Mouse (Mus musculus): ENCODE measurements at regions not wholly inside any gene's neighbourhood (a gene's known extent, or its start where the extent isn't known, plus 50 kb on each side); places are given as distances from the start of the nearest gene placed in this dataset.

- Histone ChIP-seq H3K9me3 (replicated peaks; ENCODE audit: low read length) (peaks cover 4% of the 10 kb centered on the region), H3K9ac (ENCODE audit: insufficient read depth, low read depth) (no peak overlapping the region), H3K4me1 (ENCODE audit: control insufficient read depth in 1 of 2, insufficient read depth in 2 of 2) (no peaks in the 10 kb centered on the region), H3K4me2 (ENCODE audit: insufficient read depth, low read depth, poor library complexity, severe bottlenecking) (no peak overlapping the region), H3K36me3 (replicated peaks in 1 of 2; ENCODE audit: control insufficient read depth in 1 of 2, insufficient read depth in 1 of 2, low read length in 1 of 2) (no peaks in the 10 kb centered on the region), H3K4me3 (replicated peaks in 1 of 3; ENCODE audit: low read depth in 2 of 3, low read length in 2 of 3, poor library complexity in 1 of 3) (no peak overlapping the region), H3K27me3 (replicated peaks) (no peaks in the 10 kb centered on the region), H3K79me2 (replicated peaks; ENCODE audit: control insufficient read depth, extremely low read depth, insufficient read depth, poor library complexity, severe bottlenecking) (no peaks in the 10 kb centered on the region), H3K27ac (ENCODE audit: insufficient read depth, low read depth) (no peak overlapping the region)
- dilution Hi-C loops (cut with MboI; ENCODE audit: extremely low pct_ligation_motif_present, extremely low pct_unique_long_range_greater_than_20kb, low sequenced_read_pairs), result no loop called here
- in situ Hi-C loops (cut with MboI; ENCODE audit: low pct_ligation_motif_present, low pct_unique_long_range_greater_than_20kb, low sequenced_read_pairs), result no loop called here
- no peak for DNase-seq (ENCODE audit: extremely low read depth)
- TF ChIP-seq MEF2A (IDR thresholded peaks at IDR 0.05; ENCODE audit: borderline replicate concordance, low read depth, low read length) (no peak), TCF12 (IDR thresholded peaks at IDR 0.05; ENCODE audit: low read depth, low read length) (no peak), MXI1 (IDR thresholded peaks at IDR 0.05; ENCODE audit: low read depth, low read length) (no peak)
These were observed 214.0 kb upstream of the Zfp703 start for GRCm38 (mm10) chr8:26762942-26763778.

DNA sequence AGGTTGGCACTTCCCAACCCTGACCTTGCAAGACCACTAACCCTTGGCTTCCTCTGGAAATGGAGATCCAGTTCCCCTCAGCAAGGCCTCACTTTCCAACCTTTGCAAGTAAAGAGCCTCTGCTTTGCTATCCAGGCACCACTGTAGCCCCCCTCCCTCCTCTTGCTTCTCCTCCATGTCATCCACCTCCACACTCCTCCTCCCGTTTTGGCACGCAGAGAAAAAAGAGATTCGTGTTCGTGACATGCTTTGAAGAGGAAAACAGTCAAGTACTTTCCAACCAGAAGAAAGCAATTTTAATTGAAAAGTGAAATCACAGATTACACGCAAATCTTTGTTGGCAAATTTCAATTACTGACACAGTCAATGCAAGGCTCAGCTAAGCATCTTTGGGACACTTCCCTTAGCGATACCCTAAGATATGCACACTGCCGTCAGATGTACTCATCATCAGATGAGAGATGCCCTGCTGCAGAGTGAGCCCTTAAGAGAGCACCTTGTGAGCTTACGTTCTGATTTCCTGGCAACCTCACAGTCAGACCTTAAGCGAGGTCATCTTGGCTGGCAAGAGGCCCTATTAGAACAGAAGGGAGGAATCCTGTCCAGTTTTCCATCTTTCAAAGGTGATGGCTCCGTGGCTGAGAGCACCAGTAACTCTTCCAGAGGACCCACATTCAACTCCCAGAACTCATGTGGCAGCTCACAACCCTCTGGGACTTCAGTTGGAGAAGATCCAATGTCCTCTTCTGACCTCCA, 208.5 kb upstream of the Zfp703 start:
- DNase-seq (ENCODE audit: extremely low read depth), result no peak
- Histone ChIP-seq H3K79me2 (replicated peaks; ENCODE audit: control insufficient read depth, extremely low read depth, insufficient read depth, poor library complexity, severe bottlenecking) (no peaks in the 10 kb centered on the region), H3K27me3 (replicated peaks) (no peaks in the 10 kb centered on the region), H3K4me2 (ENCODE audit: insufficient read depth, low read depth, poor library complexity, severe bottlenecking) (no peak overlapping the region), H3K9ac (ENCODE audit: insufficient read depth, low read depth) (no peak overlapping the region), H3K27ac (ENCODE audit: insufficient read depth, low read depth) (no peak overlapping the region), H3K9me3 (replicated peaks; ENCODE audit: low read length) (no peaks in the 10 kb centered on the region), H3K36me3 (replicated peaks in 1 of 2; ENCODE audit: control insufficient read depth in 1 of 2, insufficient read depth in 1 of 2, low read length in 1 of 2) (no peaks in the 10 kb centered on the region), H3K4me1 (ENCODE audit: control insufficient read depth in 1 of 2, insufficient read depth in 2 of 2) (peaks cover 0 to 18% of the 10 kb centered on the region in 2 experiments; a peak in 2 of 4 replicates), H3K4me3 (replicated peaks in 1 of 3; ENCODE audit: low read depth in 2 of 3, low read length in 2 of 3, poor library complexity in 1 of 3) (no peak overlapping the region)
- TF ChIP-seq POLR2AphosphoS2 (IDR thresholded peaks at IDR 0.05; ENCODE audit: low read depth, low read length), result no peak
- no peak for TF ChIP-seq PAX5 (IDR thresholded peaks at IDR 0.05; ENCODE audit: low read length)
- no peak for TF ChIP-seq MAX (IDR thresholded peaks at IDR 0.05; ENCODE audit: low read length)
- no peak for TF ChIP-seq BHLHE40 (IDR thresholded peaks at IDR 0.05; ENCODE audit: low read depth, low read length)
- TF ChIP-seq JUND (conservative IDR thresholded peaks at IDR 0.05; ENCODE audit: low read depth, low read length), result no peak
- TF ChIP-seq ZNF384 (IDR thresholded peaks at IDR 0.05; ENCODE audit: low read depth, low read length), result no peak
- no peak for TF ChIP-seq ETS1 (conservative IDR thresholded peaks at IDR 0.05; ENCODE audit: low read depth, low read length)
- no peak for TF ChIP-seq CHD2 (IDR thresholded peaks at IDR 0.05; ENCODE audit: low read length)
- TF ChIP-seq KAT2A (IDR thresholded peaks at IDR 0.05; ENCODE audit: insufficient replicate concordance, low read length), result no peak
- TF ChIP-seq USF2 (conservative IDR thresholded peaks at IDR 0.05; ENCODE audit: low read depth, low read length), result no peak
- TF ChIP-seq ZKSCAN1 (IDR thresholded peaks at IDR 0.05; ENCODE audit: borderline replicate concordance, low read depth, low read length), result no peak
- TF ChIP-seq CHD1 (IDR thresholded peaks at IDR 0.05; ENCODE audit: low read depth, low read length), result no peak
- no peak for TF ChIP-seq HCFC1 (IDR thresholded peaks at IDR 0.05; ENCODE audit: low read depth, low read length)
- TF ChIP-seq MYC (IDR thresholded peaks at IDR 0.05; ENCODE audit: low read depth, low read length), result no peak
- no peak for TF ChIP-seq ZC3H11A (IDR thresholded peaks at IDR 0.05; ENCODE audit: low read depth, low read length)
- TF ChIP-seq RAD21 (IDR thresholded peaks at IDR 0.05; ENCODE audit: low read depth, low read length), result no peak
- TF ChIP-seq ELF1 (IDR thresholded peaks at IDR 0.05; ENCODE audit: low read depth, low read length), result no peak
- TF ChIP-seq SIN3A (IDR thresholded peaks at IDR 0.05; ENCODE audit: low read length), result no peak
- in situ Hi-C loops (cut with MboI; ENCODE audit: low pct_ligation_motif_present, low pct_unique_long_range_greater_than_20kb, low sequenced_read_pairs) (no loop called here), dilution Hi-C loops (cut with MboI; ENCODE audit: extremely low pct_ligation_motif_present, extremely low pct_unique_long_range_greater_than_20kb, low sequenced_read_pairs) (no loop called here)
